Mouse (Mus musculus) hindbrain, embryonic 11.5 days (tissue): Measurements from ENCODE around the gene Lst1. TPM values are rescaled to one million over a fixed set of nuclear protein-coding genes. Genes with fewer than 3 reads are reported as not detected.

ENCODE experiments used
- ATAC-seq: fragments of 200-750 bp; cut with Nextera tagmentation; 2 replicates; pipeline ENCODE4 v1.8.0; 2017; ENCODE audit warnings: mild to moderate bottlenecking, moderate TSS enrichment, moderate library complexity; ENCODE audit not compliant: low FRiP score
- DNase-seq: peaks from one replicate; pipeline ENCODE4 v3.0.0-alpha.2; 2015; ENCODE audit warnings: low spot score
- H3K27ac ChIP-seq: fragments of 300-500 bp; sonication (generic); 2 replicates; pipeline ENCODE4 v1.5.1; 2014; ENCODE audit warnings: mild to moderate bottlenecking, low read depth, low read length
- H3K27me3 ChIP-seq: fragments of 300-500 bp; sonication (generic); 2 replicates; pipeline ENCODE4 v1.6.1; 2014; ENCODE audit warnings: mild to moderate bottlenecking, low read length, moderate library complexity, mixed read lengths; ENCODE audit not compliant: control insufficient read depth, insufficient read depth
- H3K36me3 ChIP-seq: fragments of 300-500 bp; sonication (generic); 2 replicates; pipeline ENCODE4 v1.6.1; 2014; ENCODE audit warnings: mild to moderate bottlenecking, low read length, moderate library complexity, mixed read lengths; ENCODE audit not compliant: control insufficient read depth, insufficient read depth
- H3K4me1 ChIP-seq: fragments of 300-500 bp; sonication (generic); replicated peaks from 2 replicates; pipeline ENCODE4 v1.6.1; 2014; ENCODE audit warnings: low read length, mixed read lengths; ENCODE audit not compliant: control insufficient read depth, insufficient read depth
- H3K4me2 ChIP-seq: fragments of 300-500 bp; sonication (generic); replicated peaks from 2 replicates; pipeline ENCODE4 v1.6.1; 2014; ENCODE audit warnings: mild to moderate bottlenecking, low read depth, low read length
- H3K4me3 ChIP-seq: fragments of 300-500 bp; sonication (generic); 2 replicates; pipeline ENCODE4 v1.5.1; 2014; ENCODE audit warnings: low read depth, low read length
- H3K9ac ChIP-seq: fragments of 300-500 bp; sonication (generic); 2 replicates; pipeline ENCODE4 v1.6.1; 2014; ENCODE audit warnings: low read depth, low read length
- H3K9me3 ChIP-seq: fragments of 300-500 bp; sonication (generic); 2 replicates; pipeline ENCODE4 v1.6.1; 2016; ENCODE audit warnings: low read length; ENCODE audit not compliant: control insufficient read depth
- WGBS: fragments of 180-500 bp; shearing (Covaris S2); extraction: QIAGEN DNeasy Blood & Tissue Kit; methylation state at CpG from one replicate; pipeline ENCODE4 v1.1.7; 2014; 5-methylcytosine and 5-hydroxymethylcytosine counted together
- polyA plus RNA-seq: library from polyadenylated mRNA; unstranded; fragments of >200 nt; fragmentation: Nextera tagmentation; extraction: Ambion mirVana; gene quantifications from 2 replicates; pipeline ENCODE4 v1.2.1, GENCODE M21; 2014

Gene Lst1
- polyA plus RNA-seq, 1 experiment from 2014 or later = 9.8 TPM

DNA sequence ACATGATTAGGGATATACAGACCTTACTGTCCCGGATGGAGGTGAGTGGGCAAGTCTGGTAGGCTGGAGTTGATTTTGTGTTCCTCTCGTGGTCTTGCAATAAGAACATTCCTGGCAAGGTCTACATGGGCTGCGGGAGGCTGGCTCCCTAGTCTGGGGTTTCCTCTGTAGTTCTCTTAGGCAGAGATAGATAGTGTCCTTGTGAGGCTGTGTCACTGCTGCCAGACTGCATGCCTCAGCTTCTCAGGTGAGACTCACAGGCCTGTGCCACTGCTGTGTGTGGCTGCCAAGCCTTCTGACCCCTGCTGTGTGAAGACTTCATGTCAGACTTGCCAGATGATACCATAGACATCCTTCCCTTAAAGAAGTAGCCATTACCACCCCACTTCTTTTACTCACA is 49.0 kb downstream of the Lst1 start:
- ATAC-seq (no peak), DNase-seq (no peak)
- H3K27me3 ChIP-seq = no peaks in the 10 kb centered on the region
- no peak overlapping the region for H3K27ac ChIP-seq
- H3K4me1 ChIP-seq = peaks cover 4% of the 10 kb centered on the region; the same call in 1 of the 2 replicates
- 93% methylated on average over 3 of the region's 3 CpGs for WGBS
- H3K36me3 ChIP-seq = peaks cover 36% of the 10 kb centered on the region
- no peak overlapping the region for H3K4me3 ChIP-seq
- H3K9me3 ChIP-seq = no peaks in the 10 kb centered on the region
- H3K9ac ChIP-seq = no peak overlapping the region
- no peak overlapping the region for H3K4me2 ChIP-seq

DNA sequence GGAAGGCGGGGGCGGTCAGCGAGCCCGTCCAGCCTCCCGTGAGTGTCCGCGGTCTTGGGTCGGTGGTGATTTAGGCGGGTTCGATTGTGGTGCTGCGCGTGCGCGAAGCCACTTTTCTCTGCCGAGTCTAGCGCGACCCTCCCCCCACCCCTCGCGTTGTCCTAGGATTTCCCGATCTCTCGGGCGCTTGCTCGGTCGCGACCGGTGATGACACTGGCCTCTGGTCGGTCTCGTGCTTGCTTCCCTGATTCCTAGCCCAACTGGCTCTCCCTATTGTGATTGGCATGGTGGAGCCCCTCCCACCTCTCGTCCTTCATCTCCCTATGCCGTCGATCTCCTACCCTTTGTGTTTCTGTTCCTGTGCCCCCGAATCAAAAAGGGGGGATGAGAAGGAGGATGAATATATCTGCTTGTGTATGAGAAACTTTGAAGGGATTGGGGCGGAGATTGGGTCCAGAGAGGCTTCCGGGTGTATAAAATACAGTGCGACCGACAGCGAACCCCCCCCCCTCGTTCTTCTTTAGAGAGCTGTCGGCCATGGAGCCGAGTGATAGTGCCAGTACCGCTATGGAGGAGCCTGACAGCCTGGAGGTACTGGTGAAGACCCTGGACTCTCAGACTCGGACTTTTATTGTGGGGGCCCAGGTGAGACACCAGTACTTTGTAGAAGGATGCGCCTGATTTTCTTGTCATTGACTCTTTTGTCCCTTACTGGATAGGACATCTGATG is 52.5 kb downstream of the Lst1 start:
- Histone ChIP-seq H3K27me3 (no peaks in the 10 kb centered on the region), H3K9ac (peak overlapping the region; percentile 84), H3K4me1 (peaks cover 4% of the 10 kb centered on the region; the same call in 1 of the 2 replicates), H3K4me3 (peak overlapping the region; percentile 69), H3K4me2 (peak overlapping the region; percentile 78), H3K9me3 (no peaks in the 10 kb centered on the region), H3K36me3 (peaks cover 11% of the 10 kb centered on the region), H3K27ac (peak overlapping the region; percentile 90)
- no peak for DNase-seq
- WGBS = under 1% methylated on average over 43 of the region's 43 CpGs
- peak; percentile 81 for ATAC-seq

Other genes with a start within 250 kb of the Lst1 start
- 0.15 TPM in 1 of 2 replicates, not detected in the other for gene Hspa1b, start 229.2 kb downstream of the Lst1 start, polyA plus RNA-seq
- gene Gm20481, start 218.5 kb downstream of the Lst1 start, polyA plus RNA-seq = 0.49 TPM in 1 of 2 replicates, not detected in the other
- 0.93 and 1.4 TPM in 2 replicates for gene Hspa1a, start 216.3 kb downstream of the Lst1 start, polyA plus RNA-seq
- gene Hspa1l, start 215.7 kb downstream of the Lst1 start, polyA plus RNA-seq = 0.93 and 1.2 TPM in 2 replicates
- 188 and 207 TPM in 2 replicates for gene Lsm2, start 206.6 kb downstream of the Lst1 start, polyA plus RNA-seq
- 69.1 and 71.7 TPM in 2 replicates for gene Vars, start 187.5 kb downstream of the Lst1 start, polyA plus RNA-seq
- 0.10 and 0.36 TPM in 2 replicates for gene Vwa7, start 171.9 kb downstream of the Lst1 start, polyA plus RNA-seq
- gene Sapcd1, start 160.4 kb downstream of the Lst1 start, polyA plus RNA-seq = 3.0 and 4.0 TPM in 2 replicates
- 3.1 and 4.2 TPM in 2 replicates for gene Msh5, start 141.7 kb downstream of the Lst1 start, polyA plus RNA-seq
- gene Clic1, start 138.5 kb downstream of the Lst1 start, polyA plus RNA-seq = 45.6 and 85.1 TPM in 2 replicates
- 614 and 636 TPM in 2 replicates for gene Ddah2, start 129.4 kb downstream of the Lst1 start, polyA plus RNA-seq
- gene Ly6g6c, start 123.1 kb downstream of the Lst1 start, polyA plus RNA-seq = 0.19 TPM in 1 of 2 replicates, not detected in the other
- gene Mpig6b, start 122.3 kb downstream of the Lst1 start, polyA plus RNA-seq = 0.66 and 1.1 TPM in 2 replicates
- 0.42 and 0.50 TPM in 2 replicates for gene Ly6g6e, start 111.5 kb downstream of the Lst1 start, polyA plus RNA-seq
- 1.0 and 2.7 TPM in 2 replicates for gene Ly6g6d, start 110.4 kb downstream of the Lst1 start, polyA plus RNA-seq
- 0.29 and 0.52 TPM in 2 replicates for gene Ly6g6f, start 102.8 kb downstream of the Lst1 start, polyA plus RNA-seq
- 40.2 and 45.1 TPM in 2 replicates for gene Abhd16a, start 99.2 kb downstream of the Lst1 start, polyA plus RNA-seq
- gene Ly6g5c, start 80.2 kb downstream of the Lst1 start, polyA plus RNA-seq = not detected in 2 replicates
- 0.89 and 0.96 TPM in 2 replicates for gene Ly6g5b, start 73.0 kb downstream of the Lst1 start, polyA plus RNA-seq
- 22.5 and 29.7 TPM in 2 replicates for gene Gpank1, start 67.0 kb downstream of the Lst1 start, polyA plus RNA-seq
- gene Csnk2b, start 66.4 kb downstream of the Lst1 start, polyA plus RNA-seq = 299 and 310 TPM in 2 replicates
- 8.4 and 9.2 TPM in 2 replicates for gene D17H6S53E, start 62.1 kb downstream of the Lst1 start, polyA plus RNA-seq
- gene Apom, start 56.4 kb downstream of the Lst1 start, polyA plus RNA-seq = 0.34 and 0.49 TPM in 2 replicates
- gene Bag6, start 53.3 kb downstream of the Lst1 start, polyA plus RNA-seq = 105 and 117 TPM in 2 replicates
- 167 and 205 TPM in 2 replicates for gene Prrc2a, start 23.5 kb downstream of the Lst1 start, polyA plus RNA-seq
- gene Aif1, start 12.4 kb downstream of the Lst1 start, polyA plus RNA-seq = 6.1 and 8.4 TPM in 2 replicates
- gene Ltb, start 6.0 kb upstream of the Lst1 start, polyA plus RNA-seq = 0.22 and 0.32 TPM in 2 replicates
- gene Tnf, start 13.6 kb upstream of the Lst1 start, polyA plus RNA-seq = not detected in 2 replicates
- not detected in 2 replicates for gene Lta, start 16.9 kb upstream of the Lst1 start, polyA plus RNA-seq
- gene Gm16181, start 32.4 kb upstream of the Lst1 start, polyA plus RNA-seq = 0.36 and 0.43 TPM in 2 replicates
- gene Atp6v1g2, start 45.2 kb upstream of the Lst1 start, polyA plus RNA-seq = 14.7 and 16.8 TPM in 2 replicates
- 2.3 and 3.7 TPM in 2 replicates for gene Nfkbil1, start 47.4 kb upstream of the Lst1 start, polyA plus RNA-seq
- 633 and 640 TPM in 2 replicates for gene Ddx39b, start 53.3 kb upstream of the Lst1 start, polyA plus RNA-seq
- gene H2-D1, start 74.3 kb upstream of the Lst1 start, polyA plus RNA-seq = 42.9 and 43.2 TPM in 2 replicates
- not detected in 2 replicates for gene H2-Q1, start 132.0 kb upstream of the Lst1 start, polyA plus RNA-seq
- gene H2-Q2, start 153.8 kb upstream of the Lst1 start, polyA plus RNA-seq = 0.52 and 0.53 TPM in 2 replicates
- 1.5 and 2.4 TPM in 2 replicates for gene H2-Q4, start 191.2 kb upstream of the Lst1 start, polyA plus RNA-seq
- gene H2-Q6, start 236.4 kb upstream of the Lst1 start, polyA plus RNA-seq = 0.46 and 0.60 TPM in 2 replicates